8 mouse cellular contexts compared by ENCODE assay signal in genomic region chr2:110229143-110230087, GRCm38 (mm10).
DNase-seq lines count a peak whose midpoint lies in the region; ATAC-seq and TF ChIP-seq lines count a peak whose summit lies in the region.

No protein-coding gene starts in this region.

- TF ChIP-seq POLR2A in bone marrow macrophage, adult 2 months (IDR thresholded peaks at IDR 0.05; ENCODE audit: borderline replicate concordance, low read depth, low read length) = no peak

- no peak for TF ChIP-seq EP300 in heart, postnatal 0 days (IDR thresholded peaks at IDR 0.05; ENCODE audit: low read depth)
- no peak for TF ChIP-seq EP300 in liver, embryonic 14.5 days (IDR thresholded peaks at IDR 0.05; ENCODE audit: low read depth)

- ATAC-seq in heart, postnatal 0 days (ENCODE audit: insufficient read depth, low read depth) = peak; percentile 71
- peak; percentile 35; the same call in 1 of the 2 replicates for ATAC-seq in liver, embryonic 14.5 days (ENCODE audit: insufficient read depth)
- ATAC-seq in neural tube, embryonic 15.5 days (ENCODE audit: low FRiP score) = peak; percentile 92
- no peak for ATAC-seq in erythroid progenitor cell, adult 5-6 weeks (replicated peaks; ENCODE audit: low FRiP score, poor library complexity, severe bottlenecking)

- 25% methylated on average over 15 of the region's 15 CpGs for WGBS in heart, postnatal 0 days
- WGBS in liver, embryonic 14.5 days (ENCODE audit: insufficient replicate concordance) = 16% methylated on average over 15 of the region's 15 CpGs
- 39% methylated on average over 15 of the region's 15 CpGs for WGBS in neural tube, embryonic 15.5 days

- no peaks in the 10 kb centered on the region for H3K9me3 ChIP-seq in E14TG2a.4 (ENCODE audit: low read length)
- no peaks in the 10 kb centered on the region for H3K9me3 ChIP-seq in heart, postnatal 0 days (replicated peaks; ENCODE audit: control insufficient read depth, low read length)
- no peaks in the 10 kb centered on the region for H3K9me3 ChIP-seq in liver, embryonic 14.5 days (ENCODE audit: control insufficient read depth, low read length)
- H3K9me3 ChIP-seq in neural tube, embryonic 15.5 days (replicated peaks) = no peaks in the 10 kb centered on the region

- peak; percentile 69 for TF ChIP-seq CTCF in E14TG2a.4 (conservative IDR thresholded peaks at IDR 0.05; ENCODE audit: low read length)
- TF ChIP-seq CTCF in bone marrow macrophage, adult 2 months (IDR thresholded peaks at IDR 0.05; ENCODE audit: low read depth, low read length) = no peak
- peak; percentile 85 for TF ChIP-seq CTCF in heart, postnatal 0 days (IDR thresholded peaks at IDR 0.05; ENCODE audit: low read depth)
- TF ChIP-seq CTCF in liver, embryonic 14.5 days (IDR thresholded peaks at IDR 0.05; ENCODE audit: low read depth) = peak; percentile 61

- no peaks in the 10 kb centered on the region for H3K4me1 ChIP-seq in E14TG2a.4 (replicated peaks; ENCODE audit: low read depth, low read length)
- H3K4me1 ChIP-seq in bone marrow macrophage, adult 2 months (ENCODE audit: control insufficient read depth, insufficient read depth, low read length) = peaks cover 3% of the 10 kb centered on the region; the same call in 1 of the 2 replicates
- 0 out of 2 replicates have a peak, but pooled peaks cover 5% of the 10 kb centered on the region for H3K4me1 ChIP-seq in heart, postnatal 0 days (ENCODE audit: control insufficient read depth, insufficient read depth)
- no peaks in the 10 kb centered on the region for H3K4me1 ChIP-seq in liver, embryonic 14.5 days (replicated peaks; ENCODE audit: control insufficient read depth in 2 of 2, insufficient read depth in 2 of 2, low read length in 1 of 2)
- H3K4me1 ChIP-seq in neural tube, embryonic 15.5 days = peaks cover 7% of the 10 kb centered on the region

- no peak overlapping the region for H3K27ac ChIP-seq in bone marrow macrophage, adult 2 months (ENCODE audit: insufficient read depth, low read depth, low read length)
- no peak overlapping the region for H3K27ac ChIP-seq in heart, postnatal 0 days (ENCODE audit: low read depth)
- no peak overlapping the region for H3K27ac ChIP-seq in liver, embryonic 14.5 days
- no peak overlapping the region for H3K27ac ChIP-seq in neural tube, embryonic 15.5 days (replicated peaks)

- H3K4me3 ChIP-seq in E14TG2a.4 (replicated peaks; ENCODE audit: low read length) = no peak overlapping the region
- peak overlapping the region; percentile 38 for H3K4me3 ChIP-seq in bone marrow macrophage, adult 2 months (ENCODE audit: insufficient read depth, low read length)
- H3K4me3 ChIP-seq in heart, postnatal 0 days (ENCODE audit: low read depth, low read length) = no peak overlapping the region
- H3K4me3 ChIP-seq in liver, embryonic 14.5 days (ENCODE audit: insufficient read depth in 1 of 2, low read depth in 2 of 2, low read length in 2 of 2) = no peak overlapping the region
- H3K4me3 ChIP-seq in neural tube, embryonic 15.5 days (replicated peaks) = no peak overlapping the region

- H3K9ac ChIP-seq in heart, postnatal 0 days (replicated peaks; ENCODE audit: low read depth, low read length) = no peak overlapping the region
- no peak overlapping the region for H3K9ac ChIP-seq in liver, embryonic 14.5 days (replicated peaks)
- H3K9ac ChIP-seq in neural tube, embryonic 15.5 days (replicated peaks) = no peak overlapping the region

- H3K4me2 ChIP-seq in heart, postnatal 0 days (ENCODE audit: low read depth, low read length) = peak overlapping the region; percentile 16
- no peak overlapping the region for H3K4me2 ChIP-seq in liver, embryonic 14.5 days (ENCODE audit: low read depth)
- peak overlapping the region; percentile 44 for H3K4me2 ChIP-seq in neural tube, embryonic 15.5 days

- DNase-seq in fibroblast of lung, adult 2 months (ENCODE audit: low read depth) = peak; percentile 69
- DNase-seq in heart, postnatal 0 days (ENCODE audit: low spot score) = peak; percentile 88
- DNase-seq in kidney, postnatal 25 days = peak; percentile 78 to 85
- DNase-seq in liver, embryonic 14.5 days (ENCODE audit: low read depth in 3 of 3, low spot score in 3 of 3) = peak; percentile 20 to 35 (median 26)

- H3K27me3 ChIP-seq in E14TG2a.4 (ENCODE audit: insufficient read depth, low read length) = no peaks in the 10 kb centered on the region
- H3K27me3 ChIP-seq in heart, postnatal 0 days (ENCODE audit: control insufficient read depth, insufficient read depth, low read length) = no peaks in the 10 kb centered on the region
- no peaks in the 10 kb centered on the region for H3K27me3 ChIP-seq in liver, embryonic 14.5 days (ENCODE audit: control insufficient read depth, insufficient read depth, low read length)
- no peaks in the 10 kb centered on the region for H3K27me3 ChIP-seq in neural tube, embryonic 15.5 days (replicated peaks)

- H3K36me3 ChIP-seq in E14TG2a.4 (ENCODE audit: insufficient read depth, low read length) = no peaks in the 10 kb centered on the region
- no peaks in the 10 kb centered on the region for H3K36me3 ChIP-seq in heart, postnatal 0 days (replicated peaks; ENCODE audit: control insufficient read depth, insufficient read depth, low read length)
- H3K36me3 ChIP-seq in liver, embryonic 14.5 days (replicated peaks; ENCODE audit: control insufficient read depth, insufficient read depth, low read depth) = no peaks in the 10 kb centered on the region
- no peaks in the 10 kb centered on the region for H3K36me3 ChIP-seq in neural tube, embryonic 15.5 days

Comparison
In these comparisons a context has a peak if more than half of its experiments do, and no peak if none do; other contexts are left out.
1. DNase-seq: peak in every context shown above with its lines; median percentile 88 in heart, postnatal 0 days; 82 in kidney, postnatal 25 days; 69 in fibroblast of lung, adult 2 months; 26 in liver, embryonic 14.5 days.